Mouse (Mus musculus): ENCODE measurements around the gene AC134908.4. TPM values are rescaled to one million over a fixed set of nuclear protein-coding genes. Genes with fewer than 3 reads are reported as not detected.
"Not testable (repeated sequence)": the region's sequence is repeated elsewhere in the genome, so short reads cannot be mapped to it uniquely, and the experiment has no call there.

Gene AC134908.4
- total RNA-seq, 2 experiments from 2014 or later = not detected

DNA sequence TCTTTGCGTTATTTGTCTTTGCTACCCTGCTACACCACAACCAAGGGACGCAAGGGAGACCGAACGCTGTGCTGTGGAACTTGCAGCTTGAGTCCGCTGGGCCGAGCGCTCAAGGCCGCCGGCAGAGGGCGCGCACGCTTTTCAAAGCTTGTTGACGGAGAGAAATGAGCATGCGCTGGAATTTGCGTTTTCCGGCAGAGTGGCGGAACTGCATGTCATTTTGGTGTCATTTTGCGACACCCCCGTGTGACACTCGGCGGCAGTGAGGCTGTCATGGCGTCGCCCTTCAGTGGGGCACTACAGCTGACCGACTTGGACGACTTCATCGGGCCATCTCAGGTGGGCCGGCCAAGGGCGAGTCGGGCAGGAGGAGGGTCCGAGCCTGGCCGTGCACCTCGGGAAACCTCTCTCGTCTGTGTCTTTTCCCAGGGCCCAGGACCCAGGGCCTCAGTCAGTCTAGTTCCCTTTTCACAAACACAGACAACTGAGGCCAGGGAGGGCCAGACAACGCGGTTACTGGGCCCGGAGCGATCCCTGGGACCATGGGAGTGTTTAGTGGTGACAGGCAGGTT, 21.8 kb downstream of the AC134908.4 start, which contains the start of gene Narfl:
TSS of gene Narfl (plus strand) at position 228 of the 572 bp plus-strand sequence.
- peak; percentile 94 for DNase-seq

GRCm38 (mm10) chr17:25769331-25769730, 26.1 kb downstream of the AC134908.4 start:
- no peak for DNase-seq

DNA sequence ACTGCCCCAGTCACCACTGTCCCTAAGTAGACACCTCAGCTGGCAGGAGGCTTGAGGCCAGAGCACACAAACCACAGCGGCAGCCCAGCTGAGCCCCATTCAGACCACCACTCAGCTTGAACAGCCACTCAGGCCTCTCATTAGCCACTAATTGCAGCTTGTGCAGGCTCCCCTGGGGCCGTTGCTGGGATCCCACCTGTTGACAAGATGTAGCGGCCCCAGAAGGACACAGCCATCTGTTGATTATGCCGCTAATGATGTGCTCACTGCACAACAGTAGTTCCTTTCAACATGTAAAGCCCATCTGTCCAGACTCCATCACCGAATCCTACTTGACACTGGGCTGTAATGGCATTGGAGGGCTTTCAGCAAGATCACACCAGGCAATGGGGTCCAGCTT, 29.6 kb downstream of the AC134908.4 start:
- no peak for DNase-seq

DNA sequence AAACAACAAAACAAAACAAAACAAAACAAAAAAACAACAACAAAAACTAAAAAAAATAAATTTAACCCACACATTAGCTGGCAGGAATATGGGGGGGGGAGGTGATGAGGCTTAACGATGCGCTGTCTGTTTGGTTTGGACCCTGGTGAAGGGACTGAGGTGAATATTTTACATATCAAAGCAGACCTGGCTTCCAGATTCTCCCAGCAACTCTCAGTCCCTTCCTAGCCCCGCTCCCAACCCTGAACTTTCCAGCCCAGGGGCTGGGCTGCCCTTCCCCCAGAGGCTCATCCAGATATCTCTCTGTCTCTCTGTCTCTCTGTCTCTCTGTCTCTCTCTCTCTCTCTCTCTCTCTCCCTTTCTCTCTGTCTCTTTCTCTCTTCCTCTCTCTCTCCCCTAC, 32.9 kb downstream of the AC134908.4 start:
- no peak for DNase-seq

- DNase-seq = no peak
These were observed 33.9 kb downstream of the AC134908.4 start for GRCm38 (mm10) chr17:25761561-25761970.

GRCm38 (mm10) chr17:25760148-25760547, 35.3 kb downstream of the AC134908.4 start:
- no peak for DNase-seq

GRCm38 (mm10) chr17:25757691-25758090, 37.8 kb downstream of the AC134908.4 start:
- no peak for DNase-seq

- no peak for DNase-seq
These were observed 38.8 kb downstream of the AC134908.4 start for GRCm38 (mm10) chr17:25756378-25757242.

- DNase-seq = no peak
These were observed 39.7 kb downstream of the AC134908.4 start for GRCm38 (mm10) chr17:25755627-25756377.

GRCm38 (mm10) chr17:25755086-25755485, 40.4 kb downstream of the AC134908.4 start:
- DNase-seq = no peak

GRCm38 (mm10) chr17:25754241-25754640, 41.2 kb downstream of the AC134908.4 start, which contains the start of gene Msln:
Gene Msln (minus strand): TSS chr17:25754378.
- no peak for DNase-seq

DNA sequence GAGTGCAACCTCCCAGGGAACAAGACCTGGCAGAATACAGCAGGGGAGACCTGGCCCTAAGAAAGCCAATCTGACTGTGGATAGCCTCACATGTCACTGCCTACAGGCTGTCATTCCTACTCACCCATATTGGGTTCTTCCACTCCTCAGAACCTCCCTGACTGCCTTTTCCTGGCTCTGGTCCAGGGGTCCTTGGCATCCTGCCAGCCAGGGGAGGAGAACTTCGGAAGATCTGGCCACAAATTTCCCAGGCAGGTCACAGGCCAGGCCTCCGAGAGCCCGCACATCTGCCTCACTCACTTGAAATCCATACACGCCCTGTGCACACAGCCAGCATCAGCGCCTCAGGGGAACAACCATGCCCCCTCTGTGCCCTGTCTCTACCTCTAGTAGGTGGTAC, 44.0 kb downstream of the AC134908.4 start:
- DNase-seq = no peak

DNA sequence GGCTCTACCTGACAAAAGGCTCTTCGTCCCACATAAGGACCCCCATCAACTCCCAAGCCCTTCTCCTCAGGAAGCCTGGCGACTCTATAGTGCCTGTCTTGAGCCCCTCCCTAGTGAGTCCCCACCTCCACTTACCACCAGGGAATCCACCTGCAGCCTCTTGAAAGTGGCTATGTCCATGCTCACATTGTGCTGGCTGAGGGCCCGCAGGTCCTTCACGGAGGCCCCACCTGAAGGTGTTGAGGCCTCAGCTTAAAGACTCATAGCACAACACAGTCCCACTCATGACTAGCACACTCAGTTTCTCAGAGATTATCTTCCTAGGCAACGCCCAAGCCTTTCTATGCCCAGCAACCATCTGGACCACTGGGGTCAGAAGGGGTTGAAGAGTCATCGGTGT, 46.1 kb downstream of the AC134908.4 start:
- DNase-seq = no peak

GRCm38 (mm10) chr17:25748238-25748637, 47.2 kb downstream of the AC134908.4 start:
- no peak for DNase-seq

GRCm38 (mm10) chr17:25744311-25744710, 51.1 kb downstream of the AC134908.4 start:
- no peak for DNase-seq

DNA sequence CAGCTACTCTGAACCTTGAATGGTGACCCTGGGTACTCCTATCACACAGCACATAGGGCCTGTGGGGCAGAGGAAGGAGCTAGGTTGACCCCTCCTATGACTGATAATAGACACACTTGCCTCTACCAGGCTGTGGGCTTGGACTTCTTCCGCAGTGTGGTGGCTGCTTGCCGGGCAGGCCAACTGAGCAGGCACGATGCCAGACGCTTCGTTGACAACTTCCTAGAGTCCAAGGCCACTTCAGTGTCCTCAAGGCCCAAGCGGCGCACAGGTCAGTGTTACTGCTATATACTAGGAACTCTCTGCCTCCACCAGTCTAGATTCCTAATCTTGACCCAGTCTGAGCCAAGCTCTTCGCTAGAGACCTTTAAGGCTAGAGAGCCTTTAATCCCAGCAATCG, 51.6 kb downstream of the AC134908.4 start:
- no peak for DNase-seq

GRCm38 (mm10) chr17:25741471-25741870, 54.0 kb downstream of the AC134908.4 start:
- DNase-seq = not testable (repeated sequence)

Small RNAs within 50 kb of the gene (microRNA-seq; reads per million reads assigned to microRNA genes)
- gene Gm25083 (ENCODE audit: borderline replicate concordance in 2 of 2) (0 reads per million in 2 experiments), gene Mir3082 (ENCODE audit: borderline replicate concordance in 2 of 2) (0 reads per million in 2 experiments), gene Mir6966 (ENCODE audit: borderline replicate concordance in 2 of 2) (0 to 1.3 reads per million in 2 experiments)

Other genes with a start within 250 kb of the AC134908.4 start
- 1 to 10 TPM; 1.4 to 2.3 TPM for gene Sox8, start 225.0 kb downstream of the AC134908.4 start, total RNA-seq (2021)
- gene Lmf1, start 216.6 kb downstream of the AC134908.4 start, total RNA-seq (2021) = 10 to 100 TPM; 11.6 to 16.6 TPM
- not detected for gene Gng13, start 78.5 kb downstream of the AC134908.4 start, total RNA-seq (2021)
- 1 to 10 TPM in 1 of 2 experiments, under 1 TPM in 1; 0.33 to 1.2 TPM for gene Chtf18, start 68.2 kb downstream of the AC134908.4 start, total RNA-seq (2021)
- 1 to 10 TPM; 2.9 to 3.9 TPM for gene Rpusd1, start 68.0 kb downstream of the AC134908.4 start, total RNA-seq (2021)
- gene Mslnl, start 59.6 kb downstream of the AC134908.4 start, total RNA-seq (2021) = not detected
- under 1 TPM; 0.43 to 0.62 TPM for gene Msln, start 41.3 kb downstream of the AC134908.4 start, total RNA-seq (2021)
- gene Narfl, start 21.9 kb downstream of the AC134908.4 start, total RNA-seq (2021) = 10 to 100 TPM; 28.9 to 30.8 TPM
- 10 to 100 TPM in 1 of 2 experiments, 1 to 10 TPM in 1; 9.0 to 10.5 TPM for gene Haghl, start 10.0 kb downstream of the AC134908.4 start, total RNA-seq (2021)
- not detected for gene Ccdc78, start 9.1 kb downstream of the AC134908.4 start, total RNA-seq (2021)
- gene Fam173a, start 2.8 kb downstream of the AC134908.4 start, total RNA-seq (2021) = 10 to 100 TPM; 35.0 to 38.5 TPM
- 10 to 100 TPM; 48.4 to 72.2 TPM for gene Metrn, start 1.5 kb upstream of the AC134908.4 start, total RNA-seq (2021)
- 1 to 10 TPM; 1.5 to 1.7 TPM for gene Fbxl16, start 13.4 kb upstream of the AC134908.4 start, total RNA-seq (2021)
- 10 to 100 TPM in 1 of 2 experiments, 1 to 10 TPM in 1; 9.3 to 10.5 TPM for gene Wdr24, start 28.0 kb upstream of the AC134908.4 start, total RNA-seq (2021)
- 10 to 100 TPM; 14.3 to 18.9 TPM for gene Jmjd8, start 33.2 kb upstream of the AC134908.4 start, total RNA-seq (2021)
- gene Stub1, start 37.7 kb upstream of the AC134908.4 start, total RNA-seq (2021) = 10 to 100 TPM; 76.9 to 84.4 TPM
- gene Rhbdl1, start 41.6 kb upstream of the AC134908.4 start, total RNA-seq (2021) = 10 to 100 TPM; 18.3 to 20.8 TPM
- gene Gm20683, start 46.1 kb upstream of the AC134908.4 start, total RNA-seq (2021) = 10 to 100 TPM; 13.8 to 16.5 TPM
- gene Rhot2, start 49.2 kb upstream of the AC134908.4 start, total RNA-seq (2021) = 10 to 100 TPM; 54.4 to 76.1 TPM
- gene Wdr90, start 65.8 kb upstream of the AC134908.4 start, total RNA-seq (2021) = 1 to 10 TPM; 1.2 to 2.1 TPM
- 100 to 1,000 TPM; 102 to 114 TPM for gene Mcrip2, start 73.1 kb upstream of the AC134908.4 start, total RNA-seq (2021)
- gene Mettl26, start 79.4 kb upstream of the AC134908.4 start, total RNA-seq (2021) = 10 to 100 TPM; 31.9 to 37.0 TPM
- gene Wfikkn1, start 85.2 kb upstream of the AC134908.4 start, total RNA-seq (2021) = under 1 TPM; 0.35 to 0.36 TPM
- 10 to 100 TPM in 1 of 2 experiments, 1 to 10 TPM in 1; 8.7 to 11.0 TPM for gene Rab40c, start 124.1 kb upstream of the AC134908.4 start, total RNA-seq (2021)
- 10 to 100 TPM; 30.0 to 31.9 TPM for gene Pigq, start 149.3 kb upstream of the AC134908.4 start, total RNA-seq (2021)
- not detected for gene Nhlrc4, start 149.3 kb upstream of the AC134908.4 start, total RNA-seq (2021)
- not detected for gene A930017K11Rik, start 156.9 kb upstream of the AC134908.4 start, total RNA-seq (2021)
- 1 to 10 TPM; 5.6 to 6.8 TPM for gene Capn15, start 190.1 kb upstream of the AC134908.4 start, total RNA-seq (2021)